In the genomic region with DNA sequence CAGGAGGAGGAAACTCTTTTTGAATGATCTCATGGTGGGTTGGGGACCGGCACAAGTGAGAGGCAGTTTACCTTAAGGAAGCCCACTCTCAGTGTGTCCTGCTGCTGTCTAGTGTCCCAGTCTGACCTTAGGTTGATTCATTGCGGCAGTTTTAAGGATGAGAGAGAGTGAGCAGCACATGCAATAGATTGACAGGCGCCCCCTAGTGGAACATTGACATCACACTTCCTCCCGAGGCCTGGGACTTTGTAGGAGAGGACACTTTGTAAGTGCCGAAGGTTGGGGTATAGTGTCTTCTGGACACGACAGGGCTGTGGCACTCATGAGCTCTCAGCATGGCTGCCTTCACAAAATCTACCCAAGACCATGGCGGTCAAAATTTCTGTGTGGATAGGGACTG, we compare ENCODE assay signal across 8 mouse cellular contexts.
DNase-seq lines count a peak whose midpoint lies in the region; ATAC-seq and TF ChIP-seq lines count a peak whose summit lies in the region.

No protein-coding gene starts in this region.

- H3K4me1 ChIP-seq in midbrain, postnatal 0 days (ENCODE audit: insufficient read depth, low read length), result no peaks in the 10 kb centered on the region
- no peaks in the 10 kb centered on the region for H3K4me1 ChIP-seq in midbrain, embryonic 10.5 days

- no peak overlapping the region for H3K9ac ChIP-seq in midbrain, postnatal 0 days (replicated peaks; ENCODE audit: low read length, poor library complexity, severe bottlenecking)

- H3K4me2 ChIP-seq in midbrain, postnatal 0 days (ENCODE audit: low read depth, low read length, poor library complexity, severe bottlenecking), result no peak overlapping the region

- DNase-seq in gastrocnemius, postnatal 10 days, result peak; percentile 16
- no peak for DNase-seq in gastrocnemius, postnatal 4 days (ENCODE audit: low spot score in 2 of 2)
- no peak for DNase-seq in midbrain, postnatal 0 days (ENCODE audit: low spot score)
- DNase-seq in midbrain, embryonic 10.5 days (ENCODE audit: low spot score), result no peak
- DNase-seq in cerebellum, postnatal 10 days, result peak; percentile 63 to 72
- peak; percentile 6 for DNase-seq in thymus, postnatal 25 days
- no peak for DNase-seq in spleen, adult 12 weeks (ENCODE audit: low spot score)
- no peak for DNase-seq in neural tube, embryonic 10.5 days (ENCODE audit: extremely low spot score, low spot score)

- no peak for ATAC-seq in midbrain, postnatal 0 days (ENCODE audit: low FRiP score)

- no peak overlapping the region for H3K27ac ChIP-seq in midbrain, postnatal 0 days (ENCODE audit: low read depth, low read length)
- H3K27ac ChIP-seq in midbrain, embryonic 10.5 days (replicated peaks), result no peak overlapping the region

- H3K27me3 ChIP-seq in midbrain, postnatal 0 days (ENCODE audit: insufficient read depth, low read length), result peaks cover 6% of the 10 kb centered on the region; the same call in 1 of the 2 replicates
- H3K27me3 ChIP-seq in midbrain, embryonic 10.5 days (ENCODE audit: low read depth, poor library complexity, severe bottlenecking), result peaks cover 4% of the 10 kb centered on the region; the same call in 1 of the 2 replicates

- no peaks in the 10 kb centered on the region for H3K9me3 ChIP-seq in midbrain, postnatal 0 days (ENCODE audit: low read length)
- H3K9me3 ChIP-seq in midbrain, embryonic 10.5 days (replicated peaks), result no peaks in the 10 kb centered on the region; the same call in 1 of the 2 replicates

- 70% methylated on average over 7 of the region's 7 CpGs for WGBS in midbrain, postnatal 0 days
- WGBS in midbrain, embryonic 10.5 days, result 68% methylated on average over 7 of the region's 7 CpGs

- no peaks in the 10 kb centered on the region for H3K36me3 ChIP-seq in midbrain, postnatal 0 days (ENCODE audit: insufficient read depth, low read length)
- no peaks in the 10 kb centered on the region for H3K36me3 ChIP-seq in midbrain, embryonic 10.5 days

- TF ChIP-seq CTCF in midbrain, postnatal 0 days (IDR thresholded peaks at IDR 0.05), result peak; percentile 53

- no peak overlapping the region for H3K4me3 ChIP-seq in midbrain, postnatal 0 days (ENCODE audit: low read depth, low read length)
- H3K4me3 ChIP-seq in midbrain, embryonic 10.5 days, result no peak overlapping the region

Comparison
In these comparisons a context has a peak if more than half of its experiments do, and no peak if none do; other contexts are left out.
1. DNase-seq: peak in gastrocnemius, postnatal 10 days (single experiment), cerebellum, postnatal 10 days (2 of 2) and thymus, postnatal 25 days (single experiment); none in gastrocnemius, postnatal 4 days (0 of 2), midbrain, postnatal 0 days (single experiment), midbrain, embryonic 10.5 days (single experiment), spleen, adult 12 weeks (single experiment) and neural tube, embryonic 10.5 days (single experiment).